Mouse (Mus musculus) left cerebral cortex, adult 18-20 months (tissue): ENCODE data around the gene Taf8. TPM values are rescaled to one million over a fixed set of nuclear protein-coding genes. Genes with fewer than 3 reads are reported as not detected.

Experiments used
- DNase-seq, 2 experiments: peaks; one replicate each; pipeline ENCODE4 v3.0.0; 2021 to 2022; ENCODE audit warnings: low spot score in 2 of 2, mixed read lengths in 1 of 2
- total RNA-seq, 2 experiments: library from RNA; stranded (reverse); gene quantifications; 2 replicates each; pipeline ENCODE4 v1.2.3; 2021

Taf8 gene
- total RNA-seq, 2 experiments from 2014 or later: 16.8 to 19.1 TPM

- no peak for DNase-seq
Observed at GRCm38 (mm10) chr17:47462209-47462608, 39.9 kb downstream of the Taf8 start.

GRCm38 (mm10) chr17:47461688-47462087, 40.4 kb downstream of the Taf8 start:
- no peak for DNase-seq

GRCm38 (mm10) chr17:47459341-47459919, 42.7 kb downstream of the Taf8 start:
- DNase-seq: no peak

DNA sequence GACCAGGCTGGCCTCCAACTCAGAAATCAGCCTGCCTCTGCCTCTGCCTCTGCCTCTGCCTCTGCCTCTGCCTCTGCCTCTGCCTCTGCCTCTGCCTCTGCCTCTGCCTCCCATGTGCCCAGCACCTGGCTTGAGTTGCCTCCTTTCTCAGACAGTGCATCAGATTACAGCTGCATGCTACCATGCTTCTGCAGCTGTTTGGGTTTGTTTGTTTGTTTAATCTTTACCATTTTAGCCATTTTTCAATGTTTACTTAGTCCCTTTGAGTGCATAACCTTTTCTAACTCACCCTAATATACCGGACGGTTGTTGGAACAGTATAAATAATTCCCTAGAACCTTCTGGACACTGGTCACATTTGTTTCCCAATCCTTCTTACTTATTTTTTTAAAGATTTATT, 43.2 kb downstream of the Taf8 start:
- no peak for DNase-seq

- no peak for DNase-seq
Observed at GRCm38 (mm10) chr17:47458310-47458709, 43.8 kb downstream of the Taf8 start.

GRCm38 (mm10) chr17:47454675-47455074, 47.4 kb downstream of the Taf8 start:
- DNase-seq: no peak

DNA sequence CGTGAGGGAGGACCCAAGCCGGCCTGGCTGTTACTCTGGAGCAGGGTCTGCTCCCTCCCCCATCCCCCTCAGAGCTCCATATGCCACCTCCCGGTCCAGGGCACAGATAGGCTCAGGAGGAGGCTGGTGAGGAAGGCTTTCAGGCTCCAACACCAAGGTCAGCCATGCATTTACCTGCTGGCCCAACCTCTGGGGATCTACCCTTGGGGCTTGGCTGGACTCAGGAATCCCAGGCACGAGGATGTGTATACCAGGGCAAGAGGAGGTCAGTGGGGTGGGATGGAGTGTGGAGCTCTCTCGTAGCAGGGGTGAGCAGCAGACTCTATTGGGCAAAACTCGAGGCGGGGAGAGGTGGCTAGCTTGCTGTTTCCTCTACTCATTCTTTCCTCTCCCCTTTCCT, 49.2 kb downstream of the Taf8 start:
- DNase-seq: no peak

DNA sequence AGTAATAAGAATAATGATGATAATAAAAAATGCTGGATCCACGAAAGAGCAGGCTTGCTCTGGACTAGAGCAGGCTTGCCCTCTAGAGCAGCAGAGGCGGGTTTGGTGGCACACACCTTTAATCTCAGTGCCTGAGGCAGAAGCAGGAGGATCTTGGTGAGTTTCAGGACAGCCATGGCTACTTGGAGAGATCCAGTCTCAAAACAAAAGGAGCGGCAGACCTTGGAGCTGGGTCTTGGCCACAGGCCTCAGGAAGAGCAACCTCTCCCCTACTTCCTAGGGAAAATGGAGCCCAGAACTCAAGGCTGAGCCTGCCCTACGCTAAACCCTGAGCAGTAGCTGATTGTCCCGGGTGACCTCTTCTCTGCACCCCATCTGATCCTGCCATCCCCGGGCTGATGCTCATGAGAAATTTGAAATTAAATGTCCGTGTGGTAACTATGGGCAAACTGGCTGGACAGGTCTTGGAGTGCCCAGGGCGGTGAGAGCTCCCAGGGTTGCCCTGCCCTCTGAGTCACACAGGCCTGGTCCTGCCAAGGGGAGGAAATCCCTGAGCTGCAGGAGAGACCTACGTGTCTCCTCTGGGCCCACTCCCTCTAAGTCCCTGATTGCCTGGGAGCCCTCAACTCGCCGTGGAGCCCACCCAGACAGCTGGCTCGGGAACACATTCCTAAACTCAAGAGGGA, 51.1 kb downstream of the Taf8 start:
- DNase-seq: no peak

GRCm38 (mm10) chr17:47450239-47450638, 51.9 kb downstream of the Taf8 start:
- DNase-seq: no peak

GRCm38 (mm10) chr17:47449432-47449831, 52.7 kb downstream of the Taf8 start:
- no peak for DNase-seq

- DNase-seq: no peak
Observed at GRCm38 (mm10) chr17:47448523-47449372, 53.3 kb downstream of the Taf8 start.

DNA sequence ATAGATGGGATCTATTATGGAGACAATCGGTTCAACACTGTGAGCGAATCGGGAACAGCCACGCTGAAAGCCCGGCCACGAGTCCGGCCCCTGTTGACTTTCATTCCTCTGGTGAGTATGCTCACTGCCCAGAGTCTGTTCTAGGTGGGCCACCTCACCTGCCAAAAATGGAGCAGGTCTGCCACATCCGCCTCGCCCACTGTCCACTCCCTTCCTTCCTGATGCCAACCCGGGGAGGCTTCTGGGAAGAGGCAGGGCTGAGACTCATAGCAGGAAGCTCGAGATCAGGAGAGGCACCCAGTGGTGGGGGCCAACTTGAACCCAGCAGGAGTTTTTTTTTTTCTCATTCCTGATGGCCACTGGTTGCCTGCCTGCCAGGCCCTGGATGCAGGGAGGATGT, 55.5 kb downstream of the Taf8 start:
- no peak for DNase-seq

GRCm38 (mm10) chr17:47446025-47446424, 56.1 kb downstream of the Taf8 start:
- no peak for DNase-seq

DNA sequence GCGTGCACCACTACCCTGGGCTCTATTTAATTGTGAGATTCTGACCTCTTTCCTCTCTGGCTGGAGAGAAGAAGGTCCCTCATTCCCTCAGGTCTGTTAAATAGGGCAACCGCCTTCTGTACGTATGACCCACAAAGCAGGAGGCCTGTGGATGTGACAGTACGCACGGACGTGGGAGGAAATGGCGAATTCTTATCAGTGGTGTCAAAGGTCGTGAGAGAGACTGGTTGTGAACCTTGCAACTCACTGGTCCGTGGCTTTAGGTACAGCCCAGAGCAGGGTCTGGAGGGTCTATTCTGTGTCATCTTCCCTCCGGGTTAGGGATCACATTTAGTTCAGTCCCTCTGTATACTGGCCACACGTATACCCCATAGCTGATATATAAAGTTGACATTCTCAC, 56.6 kb downstream of the Taf8 start:
- no peak for DNase-seq

DNA sequence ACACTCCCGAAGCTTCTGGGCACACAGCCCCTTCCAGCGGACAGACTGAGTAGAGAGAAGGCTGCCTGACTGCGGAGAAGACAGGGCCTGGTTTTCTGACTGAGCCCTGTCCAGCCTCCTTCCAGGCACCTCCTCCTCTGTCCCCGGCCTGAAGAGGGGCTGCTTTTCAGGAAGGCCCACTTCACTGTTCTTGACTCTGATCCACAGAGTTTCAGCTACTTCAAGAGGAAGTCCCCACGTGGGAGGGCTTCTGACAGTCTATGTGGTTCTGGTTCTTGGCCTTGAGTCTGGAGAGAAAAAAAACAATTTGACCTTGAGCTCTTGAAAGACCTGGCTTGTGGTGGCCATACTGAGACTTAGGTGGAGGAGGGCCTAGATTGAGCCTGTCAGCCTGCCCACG, 58.0 kb downstream of the Taf8 start:
- no peak for DNase-seq

DNA sequence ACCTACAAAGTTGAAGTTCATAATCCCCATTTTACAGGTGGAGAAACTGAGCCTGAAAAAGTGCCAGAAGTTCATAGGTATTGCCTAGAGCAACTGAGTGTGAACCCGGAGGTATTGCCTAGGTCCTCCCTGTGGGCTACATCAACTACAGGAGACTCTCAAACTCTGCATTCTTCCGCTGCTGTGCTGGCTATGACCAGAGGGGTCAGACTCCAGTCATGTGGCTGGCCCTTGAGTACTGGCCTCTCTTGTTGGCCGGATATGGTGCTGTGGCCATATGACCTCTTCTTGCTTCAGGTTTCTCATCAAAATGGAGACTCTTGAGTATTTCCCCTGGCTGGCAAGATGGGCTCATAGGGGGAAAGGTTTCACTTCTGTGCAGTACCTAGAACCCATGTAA, 59.8 kb downstream of the Taf8 start:
- no peak for DNase-seq

DNA sequence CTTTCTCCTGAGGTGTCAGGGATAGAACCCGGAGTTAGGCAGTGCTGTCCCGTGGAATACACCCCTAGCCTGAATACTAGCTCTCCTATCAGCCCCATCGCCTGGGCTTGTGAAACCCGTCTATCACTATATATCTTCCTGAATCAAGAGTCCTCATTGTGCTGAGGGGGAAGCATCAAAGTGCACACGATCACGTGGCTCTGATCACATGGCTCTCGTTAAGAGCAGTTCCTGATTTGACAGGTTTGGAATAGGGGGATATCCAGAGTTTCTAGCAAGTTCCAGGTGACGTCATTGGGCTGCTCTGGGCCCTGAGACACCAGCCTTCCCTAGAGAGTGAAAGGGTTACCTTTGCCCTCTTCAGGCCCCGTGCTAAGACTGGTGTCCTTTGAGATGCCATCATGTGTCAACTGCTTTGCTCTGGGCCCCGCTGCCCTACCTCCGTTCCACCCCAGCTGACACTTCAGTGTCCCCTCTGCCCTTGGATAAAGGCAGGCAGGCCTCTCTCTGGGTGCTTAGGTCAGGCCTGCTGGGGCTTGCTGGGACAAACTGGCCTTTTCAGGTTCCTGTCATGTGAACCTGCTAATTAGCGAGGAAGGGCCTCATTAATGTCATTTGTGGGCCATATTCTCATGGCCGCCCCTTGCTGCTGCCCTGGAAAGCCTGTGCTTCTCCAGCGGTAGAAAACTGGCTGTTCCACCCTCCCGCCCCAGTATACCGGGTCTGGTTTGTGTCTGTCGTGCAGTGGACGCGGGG, 60.6 kb downstream of the Taf8 start:
- no peak for DNase-seq

DNA sequence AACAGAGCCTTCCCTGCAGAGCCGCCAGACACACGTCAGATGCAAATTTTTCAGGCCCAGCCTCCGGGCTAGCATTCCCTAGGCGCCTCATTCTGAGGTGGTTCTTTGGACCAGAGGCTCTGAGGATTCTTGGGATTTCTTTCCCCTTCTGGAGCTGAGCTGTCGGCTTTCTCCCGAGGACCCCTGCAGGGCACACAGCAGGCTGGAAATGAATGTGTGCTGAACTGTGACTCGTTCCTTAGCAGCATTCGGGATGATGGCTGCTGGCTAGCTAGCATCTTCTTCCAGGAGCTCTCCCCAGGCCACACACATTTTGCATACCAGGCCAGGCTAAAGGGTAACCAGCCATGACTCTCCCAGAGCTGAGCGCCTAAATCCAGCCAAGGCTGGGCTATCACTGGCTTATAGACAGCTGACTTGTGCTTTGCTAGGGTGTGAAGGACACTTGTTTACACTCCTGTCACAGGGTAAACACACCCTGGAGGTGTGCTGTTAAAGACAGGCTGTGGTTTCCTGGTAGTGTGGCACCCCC, 61.7 kb downstream of the Taf8 start:
- no peak for DNase-seq

DNA sequence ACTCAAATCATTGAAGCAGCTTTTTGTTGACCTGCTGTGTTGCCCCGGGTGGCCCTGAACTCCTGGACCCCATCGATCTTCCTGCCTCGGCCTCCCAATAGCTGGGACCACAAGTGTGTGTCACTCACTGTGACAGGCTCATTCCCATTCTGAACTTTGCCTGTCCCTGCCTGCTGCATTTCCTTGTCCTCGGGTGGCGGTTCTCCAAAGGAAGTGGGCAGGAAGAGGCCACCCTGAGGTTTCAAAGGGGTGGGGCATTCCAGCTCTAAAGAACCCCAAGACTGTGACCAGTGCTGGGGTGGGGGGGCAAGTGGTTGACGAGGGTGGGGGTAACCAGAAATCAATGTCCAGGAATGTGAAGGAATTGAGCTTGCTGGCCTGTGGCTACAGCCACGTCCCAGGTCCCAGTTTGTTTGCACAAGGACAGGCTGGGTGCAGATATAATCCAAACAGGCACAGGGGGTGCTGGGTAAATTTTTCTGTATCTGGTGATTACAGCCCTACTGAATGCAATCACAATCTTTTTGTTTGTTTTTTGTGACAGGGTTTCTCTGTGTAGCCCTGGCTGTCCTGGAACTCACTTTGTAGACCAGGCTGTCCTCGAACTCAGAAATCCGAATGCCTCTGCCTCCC, 62.6 kb downstream of the Taf8 start:
- no peak for DNase-seq

DNA sequence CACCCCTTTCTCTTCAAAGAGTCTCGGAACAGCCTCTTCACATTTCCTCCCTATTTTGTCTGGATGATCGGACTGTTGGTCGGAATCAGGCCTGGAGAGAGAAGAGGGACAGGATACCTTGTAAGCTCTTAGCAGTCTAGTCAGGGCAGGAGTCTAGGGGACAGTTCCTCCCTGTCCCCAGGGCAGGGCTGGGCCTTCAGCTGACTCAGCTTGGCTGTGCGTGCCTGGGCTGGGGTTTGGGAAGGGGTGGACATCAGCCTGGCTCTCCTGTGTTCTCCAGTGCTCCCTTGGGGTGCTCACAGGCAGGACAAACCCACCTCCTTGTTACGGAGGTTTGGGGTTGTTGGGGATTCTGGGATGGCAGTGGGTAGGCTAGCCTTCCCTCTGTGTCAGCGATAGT, 63.5 kb downstream of the Taf8 start:
- DNase-seq: no peak
